Mouse (Mus musculus): ENCODE data around the gene Bcan. TPM values are rescaled to one million over a fixed set of nuclear protein-coding genes. Genes with fewer than 3 reads are reported as not detected.
A peak's percentile ranks its signal among the peaks of the same experiment; 100 is the strongest.

Gene Bcan
- polyA plus RNA-seq, 1 experiment from 2014 or later = 96.9 TPM

- H3K36me3 ChIP-seq (ENCODE audit: control insufficient read depth, insufficient read depth, low read length) = no peaks in the 10 kb centered on the region
- H3K9me3 ChIP-seq (replicated peaks; ENCODE audit: control insufficient read depth, low read length, poor library complexity, severe bottlenecking) = no peaks in the 10 kb centered on the region
- no peaks in the 10 kb centered on the region for H3K4me1 ChIP-seq (ENCODE audit: control insufficient read depth, insufficient read depth, low read length)
- peak overlapping the region; percentile 79 for H3K27ac ChIP-seq (ENCODE audit: low read length)
- H3K4me3 ChIP-seq (ENCODE audit: low read depth, low read length) = peak overlapping the region; percentile 49
- H3K27me3 ChIP-seq (ENCODE audit: control insufficient read depth, insufficient read depth, low read depth, low read length) = no peaks in the 10 kb centered on the region
- ATAC-seq = peak; percentile 97
- H3K4me2 ChIP-seq (ENCODE audit: low read length) = peak overlapping the region; percentile 70
- under 1% methylated on average over 27 of the region's 27 CpGs for WGBS
- H3K9ac ChIP-seq (ENCODE audit: low read depth, low read length) = peak overlapping the region; percentile 63
These were observed 39.3 kb downstream of the Bcan start for GRCm38 (mm10) chr3:87960586-87961191.

GRCm38 (mm10) chr3:87960191-87960585 is 39.8 kb downstream of the Bcan start:
- ATAC-seq = peak; percentile 5; the same call in 1 of the 2 replicates
- H3K9me3 ChIP-seq (replicated peaks; ENCODE audit: control insufficient read depth, low read length, poor library complexity, severe bottlenecking) = no peaks in the 10 kb centered on the region
- H3K27ac ChIP-seq (ENCODE audit: low read length) = peak overlapping the region; percentile 79
- no peaks in the 10 kb centered on the region for H3K4me1 ChIP-seq (ENCODE audit: control insufficient read depth, insufficient read depth, low read length)
- H3K36me3 ChIP-seq (ENCODE audit: control insufficient read depth, insufficient read depth, low read length) = no peaks in the 10 kb centered on the region
- H3K4me3 ChIP-seq (ENCODE audit: low read depth, low read length) = peak overlapping the region; percentile 49
- 3% methylated on average over 10 of the region's 10 CpGs for WGBS
- H3K27me3 ChIP-seq (ENCODE audit: control insufficient read depth, insufficient read depth, low read depth, low read length) = no peaks in the 10 kb centered on the region
- peak overlapping the region; percentile 63 for H3K9ac ChIP-seq (ENCODE audit: low read depth, low read length)
- peak overlapping the region; percentile 70 for H3K4me2 ChIP-seq (ENCODE audit: low read length)

- no peak for ATAC-seq
- no peaks in the 10 kb centered on the region for H3K9me3 ChIP-seq (replicated peaks; ENCODE audit: control insufficient read depth, low read length, poor library complexity, severe bottlenecking)
- H3K4me1 ChIP-seq (ENCODE audit: control insufficient read depth, insufficient read depth, low read length) = no peaks in the 10 kb centered on the region
- no peak overlapping the region for H3K27ac ChIP-seq (ENCODE audit: low read length)
- no peak overlapping the region for H3K4me3 ChIP-seq (ENCODE audit: low read depth, low read length)
- H3K4me2 ChIP-seq (ENCODE audit: low read length) = no peak overlapping the region
- no peaks in the 10 kb centered on the region for H3K27me3 ChIP-seq (ENCODE audit: control insufficient read depth, insufficient read depth, low read depth, low read length)
- H3K9ac ChIP-seq (ENCODE audit: low read depth, low read length) = no peak overlapping the region
- WGBS = 69% methylated on average over 7 of the region's 7 CpGs
- no peaks in the 10 kb centered on the region for H3K36me3 ChIP-seq (ENCODE audit: control insufficient read depth, insufficient read depth, low read length)
These were observed 40.7 kb downstream of the Bcan start for GRCm38 (mm10) chr3:87959371-87959770.

- ATAC-seq = no peak
- no peak overlapping the region for H3K9ac ChIP-seq (ENCODE audit: low read depth, low read length)
- no peak overlapping the region for H3K27ac ChIP-seq (ENCODE audit: low read length)
- no peaks in the 10 kb centered on the region for H3K27me3 ChIP-seq (ENCODE audit: control insufficient read depth, insufficient read depth, low read depth, low read length)
- no peak overlapping the region for H3K4me2 ChIP-seq (ENCODE audit: low read length)
- H3K36me3 ChIP-seq (ENCODE audit: control insufficient read depth, insufficient read depth, low read length) = no peaks in the 10 kb centered on the region
- no peak overlapping the region for H3K4me3 ChIP-seq (ENCODE audit: low read depth, low read length)
- H3K9me3 ChIP-seq (replicated peaks; ENCODE audit: control insufficient read depth, low read length, poor library complexity, severe bottlenecking) = no peaks in the 10 kb centered on the region
- WGBS = 30% methylated on average over 1 of the region's 1 CpGs
- no peaks in the 10 kb centered on the region for H3K4me1 ChIP-seq (ENCODE audit: control insufficient read depth, insufficient read depth, low read length)
These were observed 41.1 kb downstream of the Bcan start for GRCm38 (mm10) chr3:87958967-87959366.

GRCm38 (mm10) chr3:87958476-87958875 is 41.6 kb downstream of the Bcan start:
- Histone ChIP-seq H3K9me3 (replicated peaks; ENCODE audit: control insufficient read depth, low read length, poor library complexity, severe bottlenecking) (no peaks in the 10 kb centered on the region), H3K9ac (ENCODE audit: low read depth, low read length) (no peak overlapping the region), H3K36me3 (ENCODE audit: control insufficient read depth, insufficient read depth, low read length) (no peaks in the 10 kb centered on the region), H3K4me1 (ENCODE audit: control insufficient read depth, insufficient read depth, low read length) (no peaks in the 10 kb centered on the region), H3K27me3 (ENCODE audit: control insufficient read depth, insufficient read depth, low read depth, low read length) (no peaks in the 10 kb centered on the region), H3K4me3 (ENCODE audit: low read depth, low read length) (no peak overlapping the region), H3K27ac (ENCODE audit: low read length) (no peak overlapping the region), H3K4me2 (ENCODE audit: low read length) (no peak overlapping the region)
- ATAC-seq = no peak
- WGBS = 22% methylated on average over 4 of the region's 4 CpGs

- Histone ChIP-seq H3K27ac (ENCODE audit: low read length) (no peak overlapping the region), H3K27me3 (ENCODE audit: control insufficient read depth, insufficient read depth, low read depth, low read length) (no peaks in the 10 kb centered on the region), H3K9me3 (replicated peaks; ENCODE audit: control insufficient read depth, low read length, poor library complexity, severe bottlenecking) (no peaks in the 10 kb centered on the region), H3K9ac (ENCODE audit: low read depth, low read length) (no peak overlapping the region), H3K4me3 (ENCODE audit: low read depth, low read length) (no peak overlapping the region), H3K4me1 (ENCODE audit: control insufficient read depth, insufficient read depth, low read length) (no peaks in the 10 kb centered on the region), H3K36me3 (ENCODE audit: control insufficient read depth, insufficient read depth, low read length) (no peaks in the 10 kb centered on the region), H3K4me2 (ENCODE audit: low read length) (no peak overlapping the region)
- no peak for ATAC-seq
- 6% methylated on average over 1 of the region's 1 CpGs for WGBS
These were observed 42.0 kb downstream of the Bcan start for GRCm38 (mm10) chr3:87958056-87958455.

- Histone ChIP-seq H3K4me1 (ENCODE audit: control insufficient read depth, insufficient read depth, low read length) (peaks cover 22% of the 10 kb centered on the region), H3K9ac (ENCODE audit: low read depth, low read length) (peak overlapping the region; percentile 37; the same call in 1 of the 2 replicates), H3K4me3 (ENCODE audit: low read depth, low read length) (peak overlapping the region; percentile 7; the same call in 1 of the 2 replicates), H3K27ac (ENCODE audit: low read length) (no peak overlapping the region), H3K4me2 (ENCODE audit: low read length) (peak overlapping the region; percentile 43), H3K27me3 (ENCODE audit: control insufficient read depth, insufficient read depth, low read depth, low read length) (no peaks in the 10 kb centered on the region; the same call in 1 of the 2 replicates), H3K9me3 (replicated peaks; ENCODE audit: control insufficient read depth, low read length, poor library complexity, severe bottlenecking) (no peaks in the 10 kb centered on the region), H3K36me3 (ENCODE audit: control insufficient read depth, insufficient read depth, low read length) (no peaks in the 10 kb centered on the region)
- WGBS = 8% methylated on average over 5 of the region's 5 CpGs
- ATAC-seq = 0 out of 2 replicates have a peak, but pooled peaks have one; percentile 32
These were observed 47.6 kb downstream of the Bcan start for GRCm38 (mm10) chr3:87952440-87952839.

- peaks cover 26% of the 10 kb centered on the region for H3K4me1 ChIP-seq (ENCODE audit: control insufficient read depth, insufficient read depth, low read length)
- H3K4me3 ChIP-seq (ENCODE audit: low read depth, low read length) = 0 out of 2 replicates have a peak overlapping the region, but pooled peaks have one; percentile 7
- no peaks in the 10 kb centered on the region; the same call in 1 of the 2 replicates for H3K27me3 ChIP-seq (ENCODE audit: control insufficient read depth, insufficient read depth, low read depth, low read length)
- H3K9ac ChIP-seq (ENCODE audit: low read depth, low read length) = no peak overlapping the region
- WGBS = 16% methylated on average over 12 of the region's 12 CpGs
- no peaks in the 10 kb centered on the region for H3K36me3 ChIP-seq (ENCODE audit: control insufficient read depth, insufficient read depth, low read length)
- no peaks in the 10 kb centered on the region for H3K9me3 ChIP-seq (replicated peaks; ENCODE audit: control insufficient read depth, low read length, poor library complexity, severe bottlenecking)
- ATAC-seq = no peak
- no peak overlapping the region for H3K27ac ChIP-seq (ENCODE audit: low read length)
- H3K4me2 ChIP-seq (ENCODE audit: low read length) = peak overlapping the region; percentile 43
These were observed 48.1 kb downstream of the Bcan start for GRCm38 (mm10) chr3:87951946-87952345.

GRCm38 (mm10) chr3:87949955-87950515 is 50.0 kb downstream of the Bcan start:
- WGBS = 9% methylated on average over 13 of the region's 13 CpGs
- ATAC-seq = no peak
- H3K4me2 ChIP-seq (ENCODE audit: low read length) = no peak overlapping the region
- H3K4me3 ChIP-seq (ENCODE audit: low read depth, low read length) = no peak overlapping the region
- no peak overlapping the region for H3K27ac ChIP-seq (ENCODE audit: low read length)
- no peaks in the 10 kb centered on the region for H3K36me3 ChIP-seq (ENCODE audit: control insufficient read depth, insufficient read depth, low read length)
- H3K9me3 ChIP-seq (replicated peaks; ENCODE audit: control insufficient read depth, low read length, poor library complexity, severe bottlenecking) = no peaks in the 10 kb centered on the region
- peaks cover 31% of the 10 kb centered on the region for H3K4me1 ChIP-seq (ENCODE audit: control insufficient read depth, insufficient read depth, low read length)
- no peaks in the 10 kb centered on the region; the same call in 1 of the 2 replicates for H3K27me3 ChIP-seq (ENCODE audit: control insufficient read depth, insufficient read depth, low read depth, low read length)
- H3K9ac ChIP-seq (ENCODE audit: low read depth, low read length) = no peak overlapping the region
